Mouse (Mus musculus) ES-E14 (cell line): ENCODE measurements at regions not wholly inside any gene's neighbourhood (a gene's known extent, or its start where the extent isn't known, plus 50 kb on each side); places are given as distances from the start of the nearest gene placed in this dataset.

Source experiments
- DNase-seq: peaks from one replicate; pipeline ENCODE4 v3.0.0-alpha.2; 2013; ENCODE audit warnings: low read depth, low spot score
- H3K27ac ChIP-seq: 2 replicates; pipeline ENCODE4 v1.5.1; 2012; ENCODE audit warnings: low read depth, mild to moderate bottlenecking, low read length, moderate library complexity, mixed read lengths; ENCODE audit not compliant: poor library complexity, insufficient read depth, severe bottlenecking
- H3K36me3 ChIP-seq: 2 replicates; pipeline ENCODE4 v1.6.1; 2012; ENCODE audit warnings: mild to moderate bottlenecking, low read length, moderate library complexity, mixed read lengths; ENCODE audit not compliant: control insufficient read depth, poor library complexity, insufficient read depth, severe bottlenecking
- H3K4me1 ChIP-seq, 2 experiments: fragments of 150-350 bp in 1 of 2; sonication (generic) in 1 of 2; 2 replicates each; pipeline ENCODE4 v1.6.1; 2012; ENCODE audit warnings: low read length in 2 of 2, mild to moderate bottlenecking in 1 of 2, mixed read lengths in 1 of 2; ENCODE audit not compliant: control insufficient read depth in 2 of 2, insufficient read depth in 2 of 2, poor library complexity in 1 of 2
- H3K4me3 ChIP-seq, 2 experiments: fragments of 150-350 bp in 1 of 2; sonication (generic) in 1 of 2; 2 replicates each; pipeline ENCODE4 v1.5.1; 2012; ENCODE audit warnings: low read length in 2 of 2, low read depth in 1 of 2, mild to moderate bottlenecking in 1 of 2, mixed read lengths in 1 of 2; ENCODE audit not compliant: insufficient read depth in 1 of 2, poor library complexity in 1 of 2, severe bottlenecking in 1 of 2
- H3K9ac ChIP-seq: 2 replicates; pipeline ENCODE4 v1.6.1; 2012; ENCODE audit warnings: low read depth, mild to moderate bottlenecking, low read length, mixed read lengths; ENCODE audit not compliant: poor library complexity, insufficient read depth, severe bottlenecking
- H3K9me3 ChIP-seq: fragments of 150-350 bp; sonication (generic); 2 replicates; pipeline ENCODE4 v1.6.1; 2012; ENCODE audit warnings: low read depth, mild to moderate bottlenecking, low read length; ENCODE audit not compliant: control insufficient read depth, insufficient read depth
- CHD2 ChIP-seq: IDR thresholded peaks from 2 replicates; pipeline ENCODE4 v1.6.1; 2014; ENCODE audit warnings: mild to moderate bottlenecking, low read depth, low read length, inconsistent platforms
- HCFC1 ChIP-seq: IDR thresholded peaks from 2 replicates; pipeline ENCODE4 v1.6.1; 2012; ENCODE audit warnings: low read length, inconsistent platforms, borderline replicate concordance; ENCODE audit not compliant: insufficient read depth
- MAFK ChIP-seq: IDR thresholded peaks from 2 replicates; pipeline ENCODE4 v1.6.1; 2014; ENCODE audit warnings: mild to moderate bottlenecking, low read depth, low read length, inconsistent platforms; ENCODE audit not compliant: insufficient read depth
- ZC3H11A ChIP-seq: IDR thresholded peaks from 2 replicates; pipeline ENCODE4 v1.6.1; 2012; ENCODE audit warnings: low read depth, mild to moderate bottlenecking, inconsistent platforms, low read length, borderline replicate concordance
- ZNF384 ChIP-seq: IDR thresholded peaks from 2 replicates; pipeline ENCODE4 v1.6.1; 2012; ENCODE audit warnings: low read depth, low read length, inconsistent platforms
- in situ Hi-C, 2 experiments: fragments of 600-800 bp; cut with MboI; formaldehyde crosslinking; loops; one replicate each; pipeline ENCODE4 v1.15.1; 2025; ENCODE audit warnings: low sequenced_read_pairs in 2 of 2, inconsistent platforms in 1 of 2; ENCODE audit not compliant: unreplicated experiment in 2 of 2

- no peak for DNase-seq
- TF ChIP-seq CHD2 (no peak), MAFK (no peak), ZC3H11A (no peak), HCFC1 (no peak), ZNF384 (no peak)
- no peak overlapping the region for H3K9ac ChIP-seq
- no peaks in the 10 kb centered on the region for H3K4me1 ChIP-seq
- in situ Hi-C loops: loop anchor here in 1 of 2 experiments (25.0 kb wide), 1 partner anchor 291 kb away; no protein-coding TSS in a partner anchor
- no peak overlapping the region for H3K27ac ChIP-seq
- H3K9me3 ChIP-seq: no peaks in the 10 kb centered on the region
- H3K36me3 ChIP-seq: no peaks in the 10 kb centered on the region
- no peak overlapping the region for H3K4me3 ChIP-seq
These were observed 219.4 kb upstream of the Bmper start for GRCm38 (mm10) chr9:23003195-23004061.

GRCm38 (mm10) chr9:23005005-23005404 lies 217.9 kb upstream of the Bmper start:
- Histone ChIP-seq H3K9me3 (no peaks in the 10 kb centered on the region), H3K4me1 (no peaks in the 10 kb centered on the region), H3K9ac (no peak overlapping the region), H3K36me3 (no peaks in the 10 kb centered on the region), H3K4me3 (no peak overlapping the region), H3K27ac (no peak overlapping the region)
- in situ Hi-C loops: loop anchor here in 1 of 2 experiments (25.0 kb wide), 1 partner anchor 293 kb away; no protein-coding TSS in a partner anchor
- no peak for TF ChIP-seq MAFK
- no peak for TF ChIP-seq HCFC1
- TF ChIP-seq CHD2: no peak
- no peak for TF ChIP-seq ZNF384
- TF ChIP-seq ZC3H11A: no peak
- DNase-seq: no peak

- no peak overlapping the region for H3K4me3 ChIP-seq
- no peak for DNase-seq
- H3K36me3 ChIP-seq: no peaks in the 10 kb centered on the region
- no peak overlapping the region for H3K9ac ChIP-seq
- no peak for TF ChIP-seq CHD2
- TF ChIP-seq ZC3H11A: no peak
- TF ChIP-seq ZNF384: no peak
- no peak for TF ChIP-seq MAFK
- no peak for TF ChIP-seq HCFC1
- H3K9me3 ChIP-seq: no peaks in the 10 kb centered on the region
- no peaks in the 10 kb centered on the region for H3K4me1 ChIP-seq
- no peak overlapping the region for H3K27ac ChIP-seq
- in situ Hi-C loops: loop anchor here (10.0 to 25.0 kb wide), 2 partner anchors 295 to 297 kb away; no protein-coding TSS in a partner anchor
These were observed 213.3 kb upstream of the Bmper start for GRCm38 (mm10) chr9:23009462-23010183.

GRCm38 (mm10) chr9:23011316-23011959 lies 211.4 kb upstream of the Bmper start:
- Histone ChIP-seq H3K36me3 (no peaks in the 10 kb centered on the region), H3K27ac (no peak overlapping the region), H3K4me1 (no peaks in the 10 kb centered on the region), H3K9ac (no peak overlapping the region), H3K4me3 (no peak overlapping the region), H3K9me3 (no peaks in the 10 kb centered on the region)
- in situ Hi-C loops: loop anchor here (10.0 to 25.0 kb wide), 2 partner anchors 297 to 299 kb away; no protein-coding TSS in a partner anchor
- no peak for TF ChIP-seq ZC3H11A
- no peak for TF ChIP-seq HCFC1
- no peak for TF ChIP-seq MAFK
- TF ChIP-seq ZNF384: no peak
- no peak for TF ChIP-seq CHD2
- no peak for DNase-seq
